Mouse (Mus musculus) spleen, embryonic (tissue): ENCODE results near the gene 3110001I22Rik.
"Not testable (repeated sequence)": the region's sequence is repeated elsewhere in the genome, so short reads cannot be mapped to it uniquely, and the experiment has no call there.

ENCODE experiments used
- CTCF ChIA-PET: fragments of 350-600 bp; sonication (Branson Sonifier 250); formaldehyde crosslinking; loops from one replicate; lab custom pipeline; 2022; lab: Charles Lee

The 3110001I22Rik gene

DNA sequence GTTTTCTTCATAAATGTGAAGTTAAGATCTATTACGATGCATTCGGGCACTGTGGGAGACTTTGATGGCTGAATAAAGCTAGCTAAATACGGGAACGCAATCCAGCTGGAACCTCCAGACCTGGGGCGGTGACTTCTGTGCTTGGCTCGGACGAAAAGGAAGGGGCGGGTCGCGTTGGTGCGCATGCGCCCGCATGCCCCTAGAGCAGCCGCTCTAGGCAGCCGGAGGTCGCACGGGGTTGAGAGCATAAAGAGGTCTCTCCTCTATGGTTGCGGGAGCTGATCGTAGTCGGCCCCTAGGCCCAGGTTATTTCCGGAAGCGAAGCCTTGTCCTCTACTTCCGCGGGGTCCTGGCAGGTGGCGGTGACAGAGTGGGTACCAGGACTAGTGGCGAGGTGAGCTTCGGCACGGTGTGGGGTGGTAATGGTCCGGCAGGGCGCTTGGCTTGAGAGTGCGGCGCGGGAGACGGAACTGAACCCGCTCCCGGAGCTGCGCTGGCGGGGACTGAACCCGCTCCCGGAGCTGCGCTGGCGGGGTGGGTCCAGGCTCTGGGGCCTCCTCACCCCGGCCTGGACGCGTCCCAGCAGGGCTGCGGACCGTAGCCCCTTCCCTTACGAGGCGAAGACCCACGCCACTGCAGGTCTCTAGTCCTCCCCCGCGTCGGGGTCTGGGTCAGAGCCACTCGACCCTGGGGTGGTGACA lies at the start of gene 3110001I22Rik, which contains the start of gene Bfar:
Gene 3110001I22Rik, plus strand, starts transcription at position 245 of the 701 bp plus-strand sequence.
Gene Bfar, plus strand, starts transcription at position 174 of the 701 bp plus-strand sequence.
- CTCF ChIA-PET: no interaction called here

DNA sequence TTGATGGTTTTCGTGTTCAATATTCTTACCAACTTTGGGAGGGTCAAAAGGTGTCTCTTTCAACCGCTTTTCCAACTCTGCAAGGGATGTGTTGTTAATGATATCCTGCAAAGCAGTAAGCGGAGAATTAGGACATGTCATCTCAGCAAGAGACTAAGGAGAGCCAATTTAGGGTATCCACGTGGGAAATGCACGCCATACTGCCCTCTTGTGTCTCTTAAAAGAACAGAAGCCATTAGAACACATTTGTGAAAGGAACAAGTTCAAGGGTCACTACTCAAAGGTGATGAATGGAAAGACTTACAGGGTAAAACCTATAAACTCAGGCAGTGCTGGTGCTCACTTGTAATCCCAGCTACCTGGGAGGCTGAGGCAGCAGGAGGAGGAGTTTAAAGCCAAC lies 43.4 kb upstream of the 3110001I22Rik start:
- CTCF ChIA-PET: no interaction called here

DNA sequence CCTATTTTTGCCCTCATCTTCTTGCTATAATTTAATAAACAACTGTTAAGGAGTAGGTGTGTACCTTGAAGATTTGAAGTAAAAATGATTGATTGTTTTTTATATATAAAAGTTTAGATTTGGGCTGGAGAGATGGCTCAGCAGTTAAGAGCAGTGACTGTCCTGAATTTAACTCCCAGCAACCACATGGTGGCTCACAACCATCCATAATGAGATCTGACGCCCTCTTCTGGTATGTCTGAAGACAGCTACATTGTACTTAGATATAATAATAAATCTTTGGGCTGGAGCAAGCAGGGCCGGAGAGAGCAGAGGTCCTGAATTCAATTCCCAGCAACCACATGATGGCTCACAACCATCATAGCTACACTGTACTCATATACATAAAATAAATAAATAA lies 33.5 kb upstream of the 3110001I22Rik start:
- CTCF ChIA-PET: not testable (repeated sequence)

GRCm38 (mm10) chr16:13639508-13639907 lies 32.2 kb upstream of the 3110001I22Rik start:
- CTCF ChIA-PET: no interaction called here

DNA sequence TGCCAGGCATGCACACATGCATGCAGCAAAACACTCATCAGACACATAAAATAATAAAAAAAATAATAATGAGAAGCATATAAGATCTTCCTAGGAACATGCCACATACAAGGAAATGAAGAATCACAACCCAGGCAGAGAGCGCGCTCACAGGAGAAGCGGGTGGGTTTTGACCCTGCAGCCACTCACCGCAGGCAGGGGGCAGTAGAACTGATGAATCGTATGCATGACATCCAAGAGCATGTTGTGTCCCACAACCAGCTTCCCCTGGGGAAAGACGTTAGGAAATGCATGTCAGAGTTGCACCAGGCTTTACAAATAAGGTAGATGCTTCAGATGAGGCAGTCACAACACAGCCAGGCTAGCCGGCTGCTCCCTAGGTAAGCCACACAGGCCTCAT lies 31.7 kb upstream of the 3110001I22Rik start:
- CTCF ChIA-PET: no interaction called here

DNA sequence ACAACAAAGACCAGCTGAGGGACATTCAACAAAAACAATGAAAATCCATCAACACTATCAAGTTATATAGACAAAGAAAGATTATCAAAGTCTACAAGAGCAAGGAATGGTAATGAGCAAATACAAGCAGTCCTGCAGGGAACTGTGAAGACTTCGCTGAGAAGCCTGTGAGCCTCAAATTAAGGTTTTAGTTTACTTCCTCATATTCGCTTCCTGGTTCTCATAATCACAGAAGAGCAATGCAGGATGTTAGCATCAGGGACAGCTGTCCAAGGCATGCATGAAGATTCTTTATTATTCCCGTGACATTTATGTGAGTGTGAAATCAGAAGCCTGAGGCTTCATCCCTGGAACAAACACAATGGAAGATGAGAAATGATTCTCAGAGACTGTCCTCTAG lies 27.3 kb upstream of the 3110001I22Rik start:
- CTCF ChIA-PET: interaction anchor here (0.6 kb wide), 1 partner anchor 523 kb away, joined by 5 read pairs; no protein-coding TSS in a partner anchor

GRCm38 (mm10) chr16:13645930-13646329 lies 25.8 kb upstream of the 3110001I22Rik start:
- CTCF ChIA-PET: no interaction called here

DNA sequence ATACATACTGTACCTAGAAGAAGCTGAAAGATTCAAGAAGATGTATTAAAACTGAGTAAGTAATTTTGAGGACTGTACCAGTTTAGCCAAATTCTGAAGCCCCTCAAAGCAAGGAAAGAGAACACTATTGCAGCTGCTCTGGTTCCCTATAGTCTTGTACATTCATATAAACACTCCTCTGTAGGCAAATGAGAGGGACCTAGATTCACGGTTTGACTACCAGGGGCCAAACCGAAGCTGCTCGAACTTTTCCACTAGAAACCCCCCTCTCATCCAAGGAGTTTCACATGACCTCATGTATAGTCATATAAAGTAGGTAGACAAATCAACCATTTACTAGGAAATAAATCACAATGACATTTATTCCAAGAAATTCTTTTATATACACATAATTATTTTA lies 12.8 kb upstream of the 3110001I22Rik start:
- CTCF ChIA-PET: no interaction called here

- CTCF ChIA-PET: no interaction called here
Measured at GRCm38 (mm10) chr16:13660736-13661135, 11.0 kb upstream of the 3110001I22Rik start.

DNA sequence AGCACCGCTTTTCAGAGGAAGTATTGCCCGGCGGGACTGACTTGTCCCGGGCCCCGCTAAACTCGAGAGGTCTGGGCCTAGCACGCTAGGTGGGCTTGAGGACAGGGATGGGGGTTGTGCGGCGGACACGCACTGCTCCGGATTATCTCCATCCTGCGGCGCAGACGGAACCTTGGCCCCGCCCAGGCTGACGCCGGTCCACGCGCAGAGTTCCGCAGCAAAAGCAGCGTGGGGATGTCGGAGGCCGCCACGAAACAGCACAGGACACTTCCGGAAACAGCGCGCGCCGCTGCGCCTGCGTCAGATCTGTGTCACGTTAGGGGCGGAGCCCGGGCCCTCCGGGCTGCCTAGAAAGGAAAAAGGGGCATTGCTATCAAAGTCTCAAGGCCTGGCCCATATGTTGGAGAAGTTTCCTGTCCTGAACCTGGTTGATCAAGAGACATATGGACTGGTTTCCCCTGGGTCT lies 3.8 kb upstream of the 3110001I22Rik start, which contains the start of gene Parn:
Gene Parn, minus strand, starts transcription at position 293 of the 466 bp plus-strand sequence.
- CTCF ChIA-PET: no interaction called here

GRCm38 (mm10) chr16:13668402-13669108 lies 3.2 kb upstream of the 3110001I22Rik start:
- CTCF ChIA-PET: no interaction called here

GRCm38 (mm10) chr16:13669282-13669681 lies 2.4 kb upstream of the 3110001I22Rik start:
- CTCF ChIA-PET: no interaction called here

GRCm38 (mm10) chr16:13670896-13671295 lies 833 bp upstream of the 3110001I22Rik start:
- CTCF ChIA-PET: not testable (repeated sequence)

DNA sequence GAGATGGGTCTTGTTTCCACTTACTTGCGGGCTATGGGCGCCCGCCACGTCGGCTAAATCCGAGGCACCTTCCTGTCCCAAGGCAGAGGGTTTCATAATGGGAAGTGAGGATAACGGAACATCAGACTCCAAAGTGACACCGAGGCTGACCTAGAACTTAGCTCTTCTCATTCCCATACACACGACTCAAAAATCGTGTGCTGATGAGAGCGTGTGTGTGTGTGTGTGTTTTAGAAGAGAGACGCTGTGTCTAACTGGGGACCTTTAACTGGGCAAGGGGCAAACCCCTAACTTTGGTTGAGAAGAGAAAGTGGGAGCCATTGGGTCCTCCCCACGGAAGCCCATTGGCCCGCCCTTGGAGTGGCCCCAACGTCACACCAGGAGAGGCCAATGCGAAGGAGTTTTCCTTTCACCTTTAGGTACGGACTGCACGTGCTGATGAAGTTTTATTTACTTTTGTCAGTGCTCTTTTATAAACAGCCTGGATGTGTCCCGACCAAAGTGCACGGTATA lies 713 bp downstream of the 3110001I22Rik start:
- CTCF ChIA-PET: no interaction called here

GRCm38 (mm10) chr16:13673114-13673513 lies 1.4 kb downstream of the 3110001I22Rik start:
- CTCF ChIA-PET: no interaction called here

DNA sequence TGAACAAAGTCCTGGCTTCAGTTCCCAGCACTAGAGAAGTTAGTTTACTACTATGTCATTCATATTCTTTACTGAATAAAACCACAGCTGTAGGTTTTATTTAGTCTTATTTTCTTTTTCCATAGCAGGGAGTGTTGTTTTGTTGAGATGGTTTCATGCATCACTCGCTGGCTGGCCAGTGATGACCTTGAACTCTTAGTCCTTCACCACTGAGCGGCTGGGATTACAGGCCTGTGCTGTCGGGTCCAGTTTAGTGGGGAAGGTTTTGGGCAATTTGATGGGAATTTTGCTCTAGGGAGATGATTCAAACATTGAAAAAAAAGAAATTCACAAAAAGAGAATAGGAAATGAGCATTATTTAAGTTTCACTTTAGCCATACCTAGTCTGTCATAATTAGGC lies 2.8 kb downstream of the 3110001I22Rik start:
- CTCF ChIA-PET: no interaction called here

- CTCF ChIA-PET: no interaction called here
Measured at GRCm38 (mm10) chr16:13678601-13679319, 7.0 kb downstream of the 3110001I22Rik start.

DNA sequence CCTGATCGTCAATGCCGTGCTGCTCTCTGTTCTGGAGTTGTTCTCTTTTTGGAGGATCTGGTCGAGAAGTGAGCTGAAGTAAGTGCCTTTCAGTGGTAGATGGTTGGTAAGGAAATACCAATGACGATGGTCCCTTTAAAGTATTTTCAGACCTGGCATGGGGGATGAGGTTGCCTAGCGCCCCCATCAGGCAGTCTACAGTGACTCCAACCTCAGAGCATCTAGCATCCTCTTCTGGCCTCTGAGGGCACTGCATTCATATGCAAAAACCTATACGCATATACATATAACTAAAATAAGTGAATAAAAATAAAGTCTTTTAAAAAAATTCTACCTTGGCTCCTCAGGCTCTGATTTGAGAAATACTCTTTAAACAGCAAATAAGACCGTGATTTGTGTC lies 27.3 kb downstream of the 3110001I22Rik start:
- CTCF ChIA-PET: no interaction called here

DNA sequence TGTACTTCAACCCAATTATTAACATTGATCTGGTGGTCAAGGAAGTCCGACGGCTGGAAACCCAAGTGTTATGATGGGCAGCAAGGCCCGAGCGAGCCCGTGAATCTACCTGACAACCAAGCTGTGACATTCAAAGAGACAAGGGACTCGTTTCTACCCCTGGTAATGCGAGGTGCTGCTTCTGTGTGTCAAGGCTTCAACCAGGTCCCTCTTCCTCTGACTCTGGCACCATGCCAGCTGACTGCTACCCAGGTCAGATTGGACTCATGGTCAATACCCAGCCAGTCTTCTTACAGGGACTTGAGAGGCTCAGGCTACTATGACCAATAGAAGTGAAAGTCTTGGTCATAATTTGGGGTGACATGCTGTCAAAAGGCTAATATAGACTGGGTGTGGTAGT lies 30.5 kb downstream of the 3110001I22Rik start:
- CTCF ChIA-PET: no interaction called here

GRCm38 (mm10) chr16:13704676-13705075 lies 32.9 kb downstream of the 3110001I22Rik start:
- CTCF ChIA-PET: no interaction called here

- CTCF ChIA-PET: interaction anchor here (0.5 kb wide), 1 partner anchor 39 kb away, joined by 5 read pairs; no protein-coding TSS in a partner anchor
Measured at GRCm38 (mm10) chr16:13714910-13715309, 43.2 kb downstream of the 3110001I22Rik start.
